Mouse (Mus musculus): ENCODE measurements around the gene Dido1.
"Not testable (repeated sequence)": the region's sequence is repeated elsewhere in the genome, so short reads cannot be mapped to it uniquely, and the experiment has no call there.

Dido1 gene

DNA sequence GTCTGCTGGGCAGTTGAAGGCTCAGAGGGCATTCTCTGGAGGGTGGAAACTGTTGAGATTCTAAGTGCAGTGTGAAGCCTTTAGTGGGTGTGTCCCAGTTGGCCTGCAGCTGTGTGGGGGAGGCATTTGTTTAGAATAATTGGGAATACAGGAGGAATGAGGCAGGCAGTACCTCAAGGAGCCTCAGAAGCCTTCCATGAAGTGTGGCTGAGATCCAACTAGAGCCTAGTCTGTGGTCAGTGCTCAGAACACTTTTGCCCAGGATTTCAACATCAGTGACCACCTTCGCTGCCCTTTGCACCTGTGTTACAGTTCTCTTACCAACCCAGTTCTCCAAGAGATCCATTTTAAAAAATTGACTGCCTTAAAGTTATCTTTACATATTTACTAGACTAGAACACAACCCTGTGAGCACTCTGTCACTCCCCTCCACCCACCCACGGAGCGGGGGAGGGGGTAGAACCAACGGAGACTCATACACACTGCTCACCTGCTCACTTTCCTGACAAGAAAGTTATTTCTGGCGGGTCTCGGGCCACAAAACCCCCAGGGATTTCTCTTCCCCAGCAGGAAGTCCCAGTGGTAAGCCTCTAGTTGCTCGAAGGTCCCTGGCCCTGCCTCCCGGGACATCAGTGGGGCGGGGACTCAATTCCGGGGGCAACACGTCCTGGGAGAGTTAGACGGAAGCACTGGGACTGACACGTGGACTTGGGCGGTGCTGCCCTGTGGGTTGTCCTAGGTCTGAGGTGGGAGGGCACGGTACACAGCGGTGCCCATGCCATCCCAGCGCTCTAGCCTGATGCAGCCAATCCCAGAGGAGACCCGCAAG lies 15.0 kb upstream of the Dido1 start, which contains the start of gene Slc17a9:
Gene Slc17a9, plus strand, starts transcription at position 679 of the 829 bp plus-strand sequence.
- DNase-seq (ENCODE audit: low spot score), result peak; percentile 62

- DNase-seq (ENCODE audit: low spot score), result no peak
Observed at GRCm38 (mm10) chr2:180723865-180724264, 14.1 kb upstream of the Dido1 start.

GRCm38 (mm10) chr2:180722748-180723147 lies 12.9 kb upstream of the Dido1 start:
- not testable (repeated sequence) for DNase-seq (ENCODE audit: low spot score)

DNA sequence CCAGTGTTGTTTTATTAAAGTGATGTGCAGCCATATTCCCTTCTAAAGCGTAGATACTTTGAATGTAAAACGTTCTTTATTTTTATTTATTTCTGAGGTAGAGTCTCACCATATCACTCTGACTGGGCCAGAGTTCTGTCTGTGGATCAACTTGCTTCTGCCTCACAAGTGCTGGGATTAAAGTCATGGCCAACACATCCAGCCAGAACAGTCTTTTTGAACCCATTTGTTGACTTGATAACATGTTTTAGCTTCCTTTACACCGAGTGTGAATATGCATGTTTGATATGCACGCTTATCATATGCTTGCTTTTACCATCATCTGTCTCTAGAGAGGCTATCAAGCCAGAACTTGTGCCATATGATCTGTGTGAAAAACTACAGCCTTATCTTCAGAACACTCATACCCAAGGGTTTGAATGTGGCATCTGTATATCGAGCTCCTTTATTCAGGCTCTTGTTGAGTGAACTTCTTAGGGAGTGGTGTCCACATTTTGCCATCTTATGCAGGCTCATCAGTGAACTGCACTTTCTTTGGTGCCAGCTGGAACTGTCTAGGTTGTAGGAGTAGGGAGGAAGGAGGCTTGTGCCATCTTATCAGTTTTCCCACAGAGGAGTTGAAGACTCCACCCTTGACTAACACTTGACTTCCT lies 2.4 kb upstream of the Dido1 start:
- DNase-seq (ENCODE audit: low spot score), result no peak

DNA sequence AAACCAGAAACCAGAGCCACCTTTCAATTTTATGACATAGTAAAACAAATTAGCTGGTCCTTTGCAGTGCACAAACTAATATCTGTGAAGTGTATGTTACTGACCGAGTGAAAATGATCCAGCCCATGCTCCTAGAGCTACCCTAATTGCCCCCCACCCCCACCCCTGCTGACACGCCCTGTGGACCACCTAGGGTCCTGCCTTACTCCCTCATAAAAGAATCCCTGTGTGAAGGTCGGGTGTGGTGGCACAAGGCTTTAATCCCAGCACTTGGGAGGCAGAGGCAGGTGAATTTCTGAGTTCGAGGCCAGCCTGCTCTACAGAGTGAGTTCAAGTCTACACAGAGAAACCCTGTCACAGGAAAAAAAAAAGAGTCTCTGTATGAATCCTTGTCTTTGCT lies 1.7 kb upstream of the Dido1 start:
- no peak for DNase-seq (ENCODE audit: low spot score)

DNA sequence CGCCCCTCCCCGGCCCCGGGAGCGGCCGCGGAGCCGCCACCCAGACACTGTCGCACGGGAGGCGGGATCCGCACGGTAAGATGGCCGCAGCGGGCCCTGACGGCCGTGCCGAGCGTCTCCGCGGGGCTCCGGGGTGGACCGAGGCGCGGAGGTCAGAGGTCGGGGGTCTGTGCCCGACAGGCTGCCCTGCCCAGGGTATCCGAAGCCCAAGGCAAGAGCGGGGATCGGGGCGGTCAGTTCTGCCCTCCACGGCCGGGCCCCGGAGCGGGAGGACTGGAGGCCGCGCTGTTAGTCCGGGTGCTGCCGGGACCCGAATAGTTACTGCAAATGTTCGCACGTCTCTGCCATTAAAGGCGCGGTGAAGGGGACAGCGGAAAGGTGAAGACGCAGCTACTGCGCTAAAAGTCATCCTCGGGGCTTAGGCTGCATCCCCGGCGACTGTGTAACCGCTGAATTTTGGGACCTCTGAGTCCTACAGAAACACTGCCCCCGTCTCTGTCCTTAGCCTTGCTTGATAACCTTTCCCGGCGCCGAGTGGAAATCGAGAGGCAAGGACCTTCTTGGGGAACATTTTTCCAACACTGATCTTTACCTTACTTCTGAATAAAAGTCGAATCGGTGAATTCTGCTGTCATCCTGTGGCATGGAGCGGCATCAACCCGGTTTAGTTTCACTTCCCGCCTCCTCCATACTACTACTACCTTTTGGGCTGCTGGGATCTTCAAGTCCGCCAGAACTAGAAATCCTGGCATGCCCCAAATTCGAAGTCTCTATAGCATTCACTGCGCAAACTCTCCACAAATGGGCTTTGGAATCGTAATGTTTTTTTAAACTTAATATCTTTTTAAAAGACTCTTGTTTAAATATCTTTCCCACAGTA lies 717 bp upstream of the Dido1 start:
- no peak for DNase-seq (ENCODE audit: low spot score)

DNA sequence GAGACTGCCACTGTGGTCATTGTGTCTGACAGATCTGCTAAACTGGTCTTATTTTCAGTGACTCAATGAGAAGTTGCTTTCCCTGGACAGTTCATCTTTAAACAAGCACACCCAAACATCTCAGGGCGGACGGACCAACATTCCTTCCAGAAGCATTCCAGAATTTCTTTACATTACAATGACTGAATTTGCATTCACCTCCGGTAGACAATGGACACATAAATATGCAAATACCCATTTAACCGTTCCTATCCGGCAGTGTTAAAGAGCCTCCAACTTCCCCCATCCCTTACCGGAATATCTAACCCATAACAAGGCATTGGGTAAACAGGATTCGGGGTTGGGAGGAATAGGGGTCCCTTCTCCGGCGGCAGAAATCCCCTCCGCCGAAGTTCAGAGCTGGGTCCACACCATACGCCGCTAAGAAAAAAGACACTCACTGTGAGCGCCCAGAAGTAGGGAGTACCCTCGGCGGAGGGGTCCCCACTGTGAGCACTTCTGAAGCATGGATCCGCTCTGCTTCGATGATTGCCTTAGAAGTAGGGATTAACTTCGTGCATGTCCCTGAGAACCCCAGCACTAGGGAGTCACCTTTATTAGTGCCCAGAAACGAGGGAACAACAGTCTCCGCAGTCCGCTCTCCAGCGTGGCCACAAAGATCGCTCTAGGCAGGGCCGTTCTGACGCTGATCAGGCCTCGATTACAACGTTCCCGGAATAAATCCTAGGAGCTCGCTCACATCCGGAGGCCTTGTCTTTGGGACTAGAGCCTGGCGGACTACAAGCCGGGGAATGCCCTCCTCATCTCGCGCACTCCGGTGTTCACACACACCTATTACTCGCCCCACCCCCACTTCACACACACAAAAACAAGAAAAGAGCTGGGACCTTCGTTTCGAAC lies 526 bp downstream of the Dido1 start:
- DNase-seq (ENCODE audit: low spot score), result no peak

- peak; percentile 13 for DNase-seq (ENCODE audit: low spot score)
Observed at GRCm38 (mm10) chr2:180705975-180706374, 3.8 kb downstream of the Dido1 start.

GRCm38 (mm10) chr2:180705066-180705465 lies 4.7 kb downstream of the Dido1 start:
- no peak for DNase-seq (ENCODE audit: low spot score)

DNA sequence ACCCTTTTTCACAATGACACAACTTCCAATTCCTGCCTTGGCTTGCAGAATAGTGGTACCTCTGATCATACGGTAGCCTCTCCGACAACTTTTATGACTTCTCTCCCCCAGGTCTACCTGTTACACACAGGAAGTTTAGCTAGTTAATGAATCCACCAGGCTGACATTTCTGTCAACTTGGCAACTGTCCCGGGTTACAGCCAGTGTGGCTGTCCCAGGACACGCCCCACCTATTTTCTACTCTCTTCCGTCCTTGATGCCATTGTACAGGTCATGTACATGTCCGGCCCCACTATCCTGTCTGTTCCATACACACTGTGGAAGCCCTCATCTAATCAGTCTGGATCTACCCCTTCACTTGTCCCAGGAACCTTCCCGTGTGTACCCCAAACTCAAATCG lies 5.2 kb downstream of the Dido1 start:
- DNase-seq (ENCODE audit: low spot score), result no peak

DNA sequence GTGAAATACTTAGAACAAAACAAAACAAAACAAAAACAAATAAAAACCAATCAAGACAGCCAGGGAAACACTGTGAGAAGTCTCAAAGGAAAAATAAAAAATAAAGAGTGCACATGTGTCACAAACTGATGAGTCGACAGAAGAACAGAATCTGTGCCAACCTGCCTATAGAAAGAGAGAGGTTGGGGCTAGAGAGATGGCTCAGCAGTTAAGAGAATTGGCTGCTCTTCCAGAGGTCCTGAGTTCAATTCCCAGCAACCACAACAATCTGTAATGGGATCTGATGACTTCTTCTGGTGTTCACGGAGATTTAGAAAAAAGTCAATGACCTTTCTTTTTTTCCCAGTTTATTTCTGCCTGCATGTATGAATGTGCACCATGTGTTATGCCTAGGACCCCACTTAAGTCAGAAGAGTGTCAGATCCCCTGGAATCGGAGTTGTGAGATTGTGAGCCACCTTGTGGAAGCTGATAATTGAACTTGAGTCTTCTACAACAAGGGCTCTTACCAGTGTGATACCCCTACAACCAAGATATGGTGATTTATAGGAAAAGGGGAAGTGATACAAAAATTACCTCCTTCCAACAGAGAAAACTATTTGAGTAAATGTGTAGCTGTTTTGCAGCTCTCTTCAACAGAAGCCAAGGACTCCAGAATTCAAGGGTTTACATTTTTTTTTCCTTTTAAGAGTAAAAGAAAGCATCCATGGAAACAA lies 6.0 kb downstream of the Dido1 start:
- no peak for DNase-seq (ENCODE audit: low spot score)

- DNase-seq (ENCODE audit: low spot score), result no peak
Observed at GRCm38 (mm10) chr2:180703175-180703574, 6.6 kb downstream of the Dido1 start.

DNA sequence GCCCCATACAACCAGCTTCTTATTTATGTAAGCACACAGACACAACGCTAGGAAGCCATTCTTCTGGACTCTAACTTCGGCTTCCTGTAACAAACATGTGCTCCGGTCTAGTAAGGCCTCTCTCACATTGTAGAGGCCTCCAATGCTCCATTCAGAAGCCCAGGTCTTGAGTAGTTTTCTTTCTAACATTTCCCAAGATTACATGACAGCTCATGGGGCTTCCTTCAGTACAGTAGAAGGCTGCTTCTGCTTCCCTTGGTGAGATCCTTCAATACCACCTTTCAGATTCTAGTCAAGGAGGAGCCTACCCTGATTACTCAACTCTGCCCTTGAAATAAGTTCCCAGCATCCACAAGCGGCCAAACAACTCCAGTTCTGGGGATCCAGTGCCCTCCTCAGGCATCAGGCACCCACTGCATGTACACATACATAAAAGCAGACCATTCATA lies 7.1 kb downstream of the Dido1 start:
- peak; percentile 39 for DNase-seq (ENCODE audit: low spot score)

DNA sequence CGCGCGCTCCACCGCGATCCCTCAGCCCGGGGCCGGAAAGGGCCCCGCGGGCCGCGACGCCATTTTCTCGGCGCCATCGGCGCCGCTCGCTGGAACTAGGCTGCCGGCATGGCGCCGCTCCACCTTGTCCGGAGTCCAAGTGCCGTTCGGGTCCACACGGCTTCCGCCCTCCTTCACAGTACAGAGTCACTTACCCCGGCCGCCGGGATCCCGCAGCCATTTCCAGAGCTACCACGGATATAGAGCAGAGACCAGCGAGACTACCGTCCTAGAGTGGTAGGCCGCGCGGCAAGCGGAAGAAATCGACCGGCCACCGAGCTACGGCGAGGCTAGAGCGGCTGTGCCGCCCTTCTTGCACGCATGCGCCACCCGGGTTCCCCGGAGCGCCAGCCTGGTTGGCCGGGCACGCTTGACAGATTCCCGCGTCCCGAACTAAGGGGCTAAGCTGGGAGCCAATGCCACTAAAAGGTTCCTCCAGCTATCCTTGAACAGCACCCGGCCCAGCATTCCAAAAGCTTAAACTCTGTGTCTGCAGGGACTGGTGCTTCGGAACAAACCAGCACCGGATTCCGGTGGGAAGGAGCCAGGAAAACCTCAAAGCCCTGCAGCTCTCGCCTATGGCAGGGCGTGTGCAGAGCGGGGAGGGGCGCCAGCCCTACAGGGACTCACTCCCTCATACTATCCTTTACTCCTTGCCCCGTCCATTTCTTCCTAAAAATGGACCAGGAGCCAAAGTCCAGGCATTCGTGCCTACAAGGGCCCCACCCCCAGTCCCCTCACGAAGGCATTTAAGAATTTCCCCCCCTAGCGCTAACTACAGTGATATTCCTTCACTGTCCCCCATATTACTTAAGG lies 7.8 kb downstream of the Dido1 start:
- DNase-seq (ENCODE audit: low spot score), result peak; percentile 89

DNA sequence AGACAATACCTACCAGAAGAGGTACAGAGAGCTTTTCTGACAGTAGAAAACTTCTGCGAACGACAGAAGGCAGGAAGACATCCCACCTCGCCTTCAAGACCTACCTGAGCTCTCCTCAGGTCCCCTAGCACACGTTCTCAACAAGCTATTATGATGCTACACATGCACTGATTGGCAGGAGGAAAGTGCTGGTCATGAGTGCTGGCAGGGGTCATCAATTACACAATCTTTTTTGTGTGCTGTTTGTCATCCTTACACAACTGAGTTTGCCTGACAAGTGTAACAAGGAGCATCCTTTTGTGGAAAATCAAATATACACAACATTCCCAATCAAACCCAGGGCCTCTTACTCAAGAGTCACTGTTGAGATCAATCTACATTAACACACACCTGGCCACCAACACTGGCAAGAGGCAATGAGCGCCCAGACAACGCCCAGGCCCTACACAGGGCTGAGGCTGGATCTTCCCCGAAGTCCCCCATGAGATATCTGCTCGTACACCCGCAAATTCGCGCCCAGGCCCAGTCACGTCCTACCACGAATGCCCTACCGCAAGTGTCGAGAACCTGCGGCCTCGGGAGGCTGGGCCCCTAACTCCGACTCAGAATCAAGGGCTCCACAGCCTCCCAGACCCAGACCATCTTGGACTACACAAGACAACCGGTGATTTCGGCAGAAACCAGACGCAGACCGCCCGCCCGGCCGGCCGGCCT lies 8.6 kb downstream of the Dido1 start:
- DNase-seq (ENCODE audit: low spot score), result no peak

GRCm38 (mm10) chr2:180700457-180700856 lies 9.3 kb downstream of the Dido1 start:
- no peak for DNase-seq (ENCODE audit: low spot score)

DNA sequence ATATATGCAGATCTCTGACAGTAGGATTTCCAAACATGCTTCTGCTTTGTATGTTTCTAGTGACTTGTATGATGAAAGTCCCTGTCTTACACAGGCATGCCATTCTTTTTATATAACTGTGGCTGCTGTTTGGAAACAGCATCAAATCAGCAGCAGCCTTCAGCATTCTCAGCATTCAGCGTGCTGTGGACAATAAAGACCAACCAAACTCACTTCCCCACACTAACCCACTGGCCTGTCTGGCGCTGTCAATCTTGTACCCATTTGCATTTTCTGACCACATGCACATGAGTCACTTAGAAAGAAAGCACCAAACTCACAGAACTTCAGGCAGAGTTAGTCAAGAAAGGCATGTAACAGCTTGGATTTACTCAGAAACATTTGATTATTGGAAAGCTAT lies 14.6 kb downstream of the Dido1 start:
- no peak for DNase-seq (ENCODE audit: low spot score)

GRCm38 (mm10) chr2:180692630-180693029 lies 17.2 kb downstream of the Dido1 start:
- DNase-seq (ENCODE audit: low spot score), result no peak

DNA sequence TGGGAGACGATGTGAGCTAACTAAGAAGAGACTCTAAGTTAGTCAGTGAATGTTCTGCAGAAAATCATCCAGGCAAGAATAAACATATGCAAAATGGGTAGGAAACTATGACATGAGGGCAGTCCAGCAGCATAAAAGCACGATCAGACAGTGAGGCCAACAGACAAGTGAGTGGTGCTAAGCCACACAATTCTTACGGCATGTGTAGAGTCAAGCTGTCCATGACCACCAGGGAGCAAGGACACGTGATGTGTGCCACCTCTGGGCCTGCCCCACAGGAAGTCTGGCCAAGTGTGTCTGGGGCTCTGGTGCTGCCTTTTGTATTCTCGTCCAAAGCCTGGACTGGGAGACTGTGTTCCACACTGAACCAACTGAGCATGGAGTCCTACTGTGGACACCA lies 20.0 kb downstream of the Dido1 start:
- no peak for DNase-seq (ENCODE audit: low spot score)
